Mouse (Mus musculus) limb, embryonic 14.5 days (tissue): ENCODE results near the gene Mfap3l. TPM values are rescaled to one million over a fixed set of nuclear protein-coding genes. Genes with fewer than 3 reads are reported as not detected.
"Not testable (repeated sequence)": the region's sequence is repeated elsewhere in the genome, so short reads cannot be mapped to it uniquely, and the experiment has no call there.

Source experiments
- ATAC-seq: fragments of 200-750 bp; cut with Nextera tagmentation; 2 replicates; pipeline ENCODE4 v1.8.0; 2017; ENCODE audit warnings: low read depth, moderate number of reproducible peaks, moderate TSS enrichment; ENCODE audit not compliant: low FRiP score
- DNase-seq: peaks from one replicate; pipeline ENCODE4 v3.0.0-alpha.2; 2015; ENCODE audit warnings: low spot score
- H3K27ac ChIP-seq: fragments of 300-500 bp; sonication (generic); replicated peaks from 2 replicates; pipeline ENCODE4 v1.5.1; 2014; ENCODE audit warnings: low read depth, mild to moderate bottlenecking, low read length, moderate library complexity, mixed read lengths
- H3K27me3 ChIP-seq: fragments of 300-500 bp; sonication (generic); 2 replicates; pipeline ENCODE4 v1.6.1; 2014; ENCODE audit warnings: low read length, mixed read lengths; ENCODE audit not compliant: control insufficient read depth, insufficient read depth
- H3K36me3 ChIP-seq: fragments of 300-500 bp; sonication (generic); 2 replicates; pipeline ENCODE4 v1.6.1; 2014; ENCODE audit warnings: mild to moderate bottlenecking, low read length, moderate library complexity, mixed read lengths; ENCODE audit not compliant: control insufficient read depth, insufficient read depth
- H3K4me1 ChIP-seq: fragments of 300-500 bp; sonication (generic); 2 replicates; pipeline ENCODE4 v1.6.1; 2014; ENCODE audit warnings: antibody characterized with exemption, low read length, mixed read lengths; ENCODE audit not compliant: control insufficient read depth, insufficient read depth
- H3K4me2 ChIP-seq: fragments of 300-500 bp; sonication (generic); replicated peaks from 2 replicates; pipeline ENCODE4 v1.6.1; 2014; ENCODE audit warnings: low read depth, mild to moderate bottlenecking, low read length, moderate library complexity; ENCODE audit not compliant: severe bottlenecking
- H3K4me3 ChIP-seq: fragments of 300-500 bp; sonication (generic); replicated peaks from 2 replicates; pipeline ENCODE4 v1.5.1; 2014; ENCODE audit warnings: low read length
- H3K9ac ChIP-seq: fragments of 300-500 bp; sonication (generic); 2 replicates; pipeline ENCODE4 v1.6.1; 2014; ENCODE audit warnings: mild to moderate bottlenecking, low read depth, low read length, moderate library complexity; ENCODE audit not compliant: severe bottlenecking
- H3K9me3 ChIP-seq: fragments of 300-500 bp; sonication (generic); 2 replicates; pipeline ENCODE4 v1.6.1; 2016; ENCODE audit warnings: low read length; ENCODE audit not compliant: control insufficient read depth
- POLR2A ChIP-seq: fragments of 200-500 bp; IDR thresholded peaks from 2 replicates; pipeline ENCODE4 v1.8.0; 2012; ENCODE audit warnings: inconsistent platforms, mild to moderate bottlenecking, moderate library complexity, borderline replicate concordance; ENCODE audit not compliant: insufficient read depth, insufficient read length; ENCODE audit errors: extremely low read depth
- WGBS: fragments of 180-500 bp; shearing (Covaris S2); extraction: QIAGEN DNeasy Blood & Tissue Kit; methylation state at CpG from one replicate; pipeline ENCODE4 v1.1.7; 2014; 5-methylcytosine and 5-hydroxymethylcytosine counted together
- polyA plus RNA-seq, 2 experiments: library from polyadenylated mRNA; depleted of rRNA in 1 of 2; stranded (reverse) in 1 of 2; unstranded in 1 of 2; fragments of >200 nt; fragmentation: Nextera tagmentation in 1 of 2; extraction: Ambion mirVana in 1 of 2; gene quantifications; 2 replicates each; pipeline versions ENCODE4 v1.2.1 to v1.2.3; 2012 to 2014

The Mfap3l gene
- polyA plus RNA-seq, 2 experiments = 2.6 to 4.0 TPM

DNA sequence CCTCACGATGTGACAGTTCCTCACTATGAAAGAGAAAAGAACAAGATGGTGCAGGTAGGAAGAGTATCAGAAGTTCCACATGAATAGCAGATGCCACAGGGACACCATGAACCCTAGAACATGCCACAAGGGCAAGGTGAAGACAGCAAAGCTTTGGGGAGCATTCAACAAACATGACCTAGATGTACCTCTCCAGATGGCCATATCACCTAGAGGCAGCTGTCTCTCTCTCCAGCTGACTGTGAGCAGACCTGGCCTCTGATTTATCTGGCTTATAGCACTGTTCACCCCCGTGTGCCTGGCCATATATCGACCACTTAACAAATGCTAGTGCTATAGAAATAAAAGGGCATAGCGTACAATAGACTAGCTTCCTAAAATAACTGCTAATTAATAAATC lies 17.5 kb downstream of the Mfap3l start:
- no peaks in the 10 kb centered on the region for H3K27me3 ChIP-seq
- ATAC-seq (no peak), DNase-seq (no peak)
- no peak overlapping the region for H3K4me3 ChIP-seq
- H3K9me3 ChIP-seq = no peaks in the 10 kb centered on the region
- H3K9ac ChIP-seq = no peak overlapping the region
- H3K4me1 ChIP-seq = peaks cover 10% of the 10 kb centered on the region; the same call in 1 of the 2 replicates
- WGBS = 85% methylated on average over 4 of the region's 4 CpGs
- no peak overlapping the region for H3K4me2 ChIP-seq
- no peaks in the 10 kb centered on the region for H3K36me3 ChIP-seq
- no peak for TF ChIP-seq POLR2A
- no peak overlapping the region for H3K27ac ChIP-seq

GRCm38 (mm10) chr8:60657425-60658113 lies 24.9 kb downstream of the Mfap3l start:
- TF ChIP-seq POLR2A = no peak
- no peak overlapping the region for H3K4me3 ChIP-seq
- no peaks in the 10 kb centered on the region for H3K9me3 ChIP-seq
- no peak overlapping the region for H3K27ac ChIP-seq
- H3K4me1 ChIP-seq = no peaks in the 10 kb centered on the region
- H3K27me3 ChIP-seq = no peaks in the 10 kb centered on the region
- H3K36me3 ChIP-seq = no peaks in the 10 kb centered on the region
- ATAC-seq = no peak
- DNase-seq = no peak
- no peak overlapping the region for H3K9ac ChIP-seq
- WGBS = 71% methylated on average over 6 of the region's 6 CpGs
- H3K4me2 ChIP-seq = no peak overlapping the region

DNA sequence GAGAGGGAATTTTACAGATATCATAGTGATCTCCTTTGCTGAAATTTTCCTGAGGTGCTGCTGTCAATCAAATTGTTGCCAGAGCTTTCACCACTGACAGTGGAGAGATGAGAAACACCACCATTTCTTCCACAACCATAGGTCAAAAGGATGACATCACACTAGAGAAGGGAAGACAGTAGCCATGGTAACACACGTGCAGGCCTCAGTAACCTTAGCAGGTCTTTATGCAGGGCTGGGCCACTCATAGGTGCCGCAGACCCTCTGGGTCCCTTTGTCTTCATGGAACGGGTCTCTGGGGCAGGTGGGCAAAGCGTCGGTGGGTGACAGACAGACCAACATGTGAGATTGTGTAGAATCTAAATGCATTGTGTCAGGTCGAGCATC lies 25.5 kb downstream of the Mfap3l start:
- H3K4me3 ChIP-seq = no peak overlapping the region
- H3K4me1 ChIP-seq = no peaks in the 10 kb centered on the region
- no peak overlapping the region for H3K9ac ChIP-seq
- no peaks in the 10 kb centered on the region for H3K27me3 ChIP-seq
- H3K4me2 ChIP-seq = no peak overlapping the region
- 82% methylated on average over 6 of the region's 6 CpGs for WGBS
- no peaks in the 10 kb centered on the region for H3K36me3 ChIP-seq
- H3K27ac ChIP-seq = no peak overlapping the region
- DNase-seq (no peak), ATAC-seq (no peak)
- no peaks in the 10 kb centered on the region for H3K9me3 ChIP-seq
- no peak for TF ChIP-seq POLR2A

DNA sequence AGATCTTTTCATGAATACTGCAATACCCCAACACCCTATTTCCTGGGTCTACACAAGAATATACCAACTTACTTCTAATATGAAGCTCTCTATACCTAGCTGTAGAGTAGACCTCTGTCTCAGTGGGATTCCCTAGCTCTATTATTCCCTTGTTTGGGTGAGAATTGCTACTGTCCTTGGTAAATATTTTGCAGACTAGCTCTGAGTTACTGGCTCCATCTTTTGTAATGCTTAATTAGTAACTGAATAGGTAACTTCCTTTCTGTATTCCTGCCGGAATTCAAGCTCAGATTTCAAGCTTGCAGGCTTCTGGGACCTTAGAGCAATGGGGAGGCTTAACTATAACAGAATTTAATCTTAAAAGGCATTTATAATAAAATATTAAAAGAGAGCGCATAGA lies 26.1 kb downstream of the Mfap3l start:
- ATAC-seq, DNase-seq, H3K4me2 ChIP-seq, H3K27me3 ChIP-seq, H3K9ac ChIP-seq, H3K4me3 ChIP-seq, H3K36me3 ChIP-seq, H3K4me1 ChIP-seq, H3K9me3 ChIP-seq, H3K27ac ChIP-seq: not testable (repeated sequence)
- 74% methylated on average over 2 of the region's 2 CpGs for WGBS

DNA sequence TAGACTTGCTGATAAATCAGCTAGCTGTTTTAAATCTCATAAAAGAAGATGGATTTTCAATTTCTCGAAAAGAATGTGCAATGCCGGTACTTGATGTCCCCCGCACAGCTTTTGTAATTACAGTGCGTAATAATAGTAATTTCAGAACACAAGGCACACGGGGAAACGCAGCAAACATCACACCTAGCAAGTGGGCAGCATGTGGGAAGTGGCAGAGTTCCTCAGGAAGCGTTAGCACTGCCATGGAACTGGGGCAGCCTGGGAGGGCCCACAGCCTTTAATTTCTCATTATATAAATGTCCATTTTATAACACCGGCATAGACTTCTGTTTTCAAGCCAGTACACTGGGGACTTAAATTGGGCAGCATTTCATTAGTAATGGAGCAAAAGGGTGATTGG lies 27.1 kb downstream of the Mfap3l start:
- Histone ChIP-seq H3K36me3 (no peaks in the 10 kb centered on the region), H3K27ac (no peak overlapping the region), H3K4me3 (no peak overlapping the region), H3K4me2 (no peak overlapping the region), H3K4me1 (no peaks in the 10 kb centered on the region), H3K9me3 (no peaks in the 10 kb centered on the region), H3K9ac (no peak overlapping the region), H3K27me3 (no peaks in the 10 kb centered on the region)
- no peak for DNase-seq
- ATAC-seq = no peak
- 81% methylated on average over 8 of the region's 8 CpGs for WGBS
- no peak for TF ChIP-seq POLR2A

DNA sequence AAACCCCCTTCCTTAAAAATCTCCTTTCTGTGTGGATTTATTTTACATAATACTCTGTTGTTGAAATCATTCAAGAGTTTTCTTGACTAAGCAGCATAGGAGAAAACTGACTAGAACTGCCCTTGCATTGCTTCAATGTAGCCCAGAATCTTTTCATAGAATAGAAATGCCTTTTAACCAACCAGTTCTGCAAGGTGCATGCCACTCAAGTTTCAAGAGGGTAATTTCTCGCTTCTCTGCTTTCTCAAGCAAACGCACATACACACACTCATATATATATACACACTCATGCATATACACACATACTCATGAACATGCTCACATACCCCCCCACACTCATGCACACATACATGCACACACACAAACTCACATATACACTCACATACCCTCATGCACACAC lies 28.6 kb downstream of the Mfap3l start:
- Histone ChIP-seq H3K4me2 (no peak overlapping the region), H3K36me3 (no peaks in the 10 kb centered on the region), H3K4me3 (no peak overlapping the region), H3K9me3 (no peaks in the 10 kb centered on the region), H3K4me1 (no peaks in the 10 kb centered on the region), H3K27me3 (no peaks in the 10 kb centered on the region), H3K9ac (no peak overlapping the region), H3K27ac (no peak overlapping the region)
- DNase-seq (no peak), ATAC-seq (no peak)
- WGBS = 84% methylated on average over 2 of the region's 2 CpGs
- TF ChIP-seq POLR2A = no peak
